Mouse (Mus musculus) hematopoietic stem cell, adult 5-6 weeks (primary cell): ENCODE data around the gene Armc7. TPM values are rescaled to one million over a fixed set of nuclear protein-coding genes. Genes with fewer than 3 reads are reported as not detected.

Experiments used
- ATAC-seq, 2 experiments: fragments of 125-278 bp in 1 of 2; replicated peaks in 1 of 2; 2 replicates each; pipeline ENCODE4 v1.8.0; 2016 to 2017; ENCODE audit warnings: inconsistent platforms in 2 of 2, mild to moderate bottlenecking in 2 of 2, moderate number of reproducible peaks in 2 of 2, low read depth in 1 of 2, moderate TSS enrichment in 1 of 2; ENCODE audit not compliant: low FRiP score in 2 of 2, poor library complexity in 2 of 2, severe bottlenecking in 2 of 2, insufficient read depth in 1 of 2, low TSS enrichment in 1 of 2
- total RNA-seq: library from RNA; stranded (forward); fragments of 172-1452, 232-1000 nt; gene quantifications from 2 replicates; pipeline ENCODE4 v1.2.3, GENCODE M21; 2017

Armc7 gene
- total RNA-seq = 14.7 and 14.9 TPM in 2 replicates

- ATAC-seq = peak; percentile 92
Measured at GRCm38 (mm10) chr11:115475025-115475757, at the start of gene Armc7. Armc7 (plus strand) TSS chr11:115475667.

DNA sequence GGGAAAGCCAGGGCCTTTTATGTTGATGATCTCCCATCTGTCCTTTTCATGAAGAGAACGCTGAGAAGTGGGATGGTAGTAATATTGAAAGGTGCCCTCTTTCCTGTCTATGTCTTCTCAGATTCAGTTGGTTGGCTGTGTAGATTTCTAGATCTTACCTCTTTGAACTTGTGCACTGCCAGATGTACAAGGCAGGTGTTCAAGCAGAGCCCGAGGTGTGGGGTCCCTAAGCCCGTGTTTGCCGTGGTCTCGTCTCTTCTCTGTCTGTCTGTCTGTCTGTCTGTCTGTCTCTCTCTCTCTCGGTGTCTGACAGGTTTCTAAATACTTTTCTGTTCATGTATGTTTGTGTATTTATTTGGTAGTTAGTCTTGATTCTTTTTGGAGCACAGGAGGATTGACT lies 49.8 kb upstream of the Armc7 start:
- no peak for ATAC-seq

GRCm38 (mm10) chr11:115427482-115428331 lies 47.8 kb upstream of the Armc7 start:
- ATAC-seq = peak; percentile 76 to 85

DNA sequence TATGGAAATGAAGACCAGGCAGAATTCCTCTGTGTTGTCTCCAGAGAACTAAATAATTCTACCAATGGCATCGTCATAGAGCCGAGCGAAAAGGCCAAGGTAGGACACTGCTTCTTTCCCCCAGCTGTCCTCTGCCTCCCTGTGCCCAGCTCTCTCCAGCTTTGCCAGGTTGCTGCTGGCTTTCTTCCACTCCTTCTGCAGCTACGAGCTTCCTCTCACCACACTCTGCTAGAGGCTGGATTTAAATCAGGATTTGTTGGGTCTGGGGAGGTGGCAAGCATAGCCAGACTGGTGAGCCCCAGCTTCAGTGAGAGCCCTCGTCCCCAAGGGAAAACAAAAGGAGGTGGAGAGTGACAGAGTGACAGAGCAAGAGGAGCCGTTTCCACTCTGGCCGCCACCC lies 46.2 kb upstream of the Armc7 start:
- no peak for ATAC-seq

DNA sequence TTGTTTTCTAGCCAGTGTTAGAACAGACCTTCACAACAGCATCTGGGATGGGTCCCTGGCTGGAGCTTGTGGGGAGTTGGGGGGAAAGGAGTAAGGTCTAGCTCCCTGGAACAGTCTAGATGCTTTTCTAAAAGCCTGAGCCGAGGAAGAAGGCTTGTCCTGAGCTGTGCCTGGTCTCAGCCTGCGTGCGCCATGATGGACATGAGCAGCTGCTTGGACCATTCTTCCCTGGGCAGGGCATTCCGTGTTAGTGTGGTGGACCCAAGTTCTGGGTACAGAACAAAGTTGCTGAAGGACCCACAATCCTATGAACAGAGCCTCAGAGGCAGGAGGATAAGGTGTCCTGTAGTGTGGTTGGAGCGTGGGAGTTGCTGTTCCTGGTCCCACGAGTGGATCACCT lies 44.9 kb upstream of the Armc7 start:
- ATAC-seq = no peak

GRCm38 (mm10) chr11:115432814-115433213 lies 42.7 kb upstream of the Armc7 start:
- no peak for ATAC-seq

- ATAC-seq = no peak
Measured at GRCm38 (mm10) chr11:115433342-115433741, 42.1 kb upstream of the Armc7 start.

DNA sequence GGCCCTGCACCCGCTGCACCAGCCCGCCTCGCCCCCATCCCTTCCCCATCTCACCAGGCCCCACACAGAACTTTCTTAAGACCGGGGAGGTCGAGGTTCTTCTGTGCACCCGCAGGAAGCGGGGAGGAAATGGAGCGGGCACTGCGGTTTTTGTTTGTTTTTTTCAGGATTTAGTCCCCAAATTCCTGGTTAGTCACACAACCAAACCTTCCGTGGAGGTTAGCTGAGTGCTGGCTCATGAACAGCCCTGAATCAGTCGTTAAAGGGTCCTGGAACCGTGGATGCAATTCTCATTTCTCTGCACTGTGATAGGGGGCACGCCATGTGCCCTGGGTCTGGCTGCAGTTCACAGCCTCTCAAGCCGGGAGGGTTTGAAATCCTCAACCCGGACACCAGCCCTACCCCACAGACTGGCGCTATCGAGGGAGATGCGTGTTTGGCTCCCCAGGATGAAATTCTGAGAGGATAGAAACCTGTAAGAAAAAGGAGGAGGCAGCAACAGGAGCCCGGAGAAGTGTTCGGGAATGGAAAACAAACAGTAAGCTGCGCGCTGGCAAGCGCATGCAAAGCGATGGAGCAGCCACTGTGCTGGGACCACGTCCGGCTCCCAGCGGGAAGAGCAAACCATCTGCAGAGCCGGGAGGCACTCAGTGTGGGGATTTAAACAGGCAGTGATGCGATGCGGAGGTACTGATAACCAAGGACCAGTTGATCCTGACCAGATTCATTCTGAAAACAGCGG lies 39.7 kb upstream of the Armc7 start:
- peak in 1 of 2 experiments; percentile 38; a peak in 2 of 4 replicates for ATAC-seq

GRCm38 (mm10) chr11:115437571-115438122 lies 37.8 kb upstream of the Armc7 start:
- ATAC-seq = no peak

DNA sequence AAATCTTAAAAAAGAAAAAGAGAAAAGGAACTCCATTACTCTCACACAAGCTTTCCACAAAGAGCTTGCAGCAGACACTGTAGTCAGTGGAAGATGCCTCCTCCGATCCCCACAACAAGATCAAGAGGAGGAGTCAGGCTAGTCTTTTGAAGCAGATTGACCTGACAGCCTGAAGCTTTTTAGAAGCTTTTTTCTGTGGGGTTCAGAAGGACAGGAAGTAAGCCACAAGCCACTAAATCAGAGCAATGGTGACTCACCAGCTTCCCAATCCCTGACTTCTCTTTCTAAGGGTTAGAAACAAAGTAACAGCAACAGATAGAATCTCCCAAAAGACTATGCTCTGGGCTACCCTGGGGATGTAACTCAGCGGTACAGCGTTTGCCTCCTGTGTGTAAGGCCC lies 36.1 kb upstream of the Armc7 start:
- ATAC-seq = no peak

- ATAC-seq = no peak
Measured at GRCm38 (mm10) chr11:115439906-115440595, 35.4 kb upstream of the Armc7 start, which contains the start of gene Trim80. Trim80 (plus strand) TSS chr11:115440545.

GRCm38 (mm10) chr11:115441417-115441816 lies 34.0 kb upstream of the Armc7 start:
- no peak for ATAC-seq

- no peak for ATAC-seq
Measured at GRCm38 (mm10) chr11:115446906-115447305, 28.6 kb upstream of the Armc7 start.

DNA sequence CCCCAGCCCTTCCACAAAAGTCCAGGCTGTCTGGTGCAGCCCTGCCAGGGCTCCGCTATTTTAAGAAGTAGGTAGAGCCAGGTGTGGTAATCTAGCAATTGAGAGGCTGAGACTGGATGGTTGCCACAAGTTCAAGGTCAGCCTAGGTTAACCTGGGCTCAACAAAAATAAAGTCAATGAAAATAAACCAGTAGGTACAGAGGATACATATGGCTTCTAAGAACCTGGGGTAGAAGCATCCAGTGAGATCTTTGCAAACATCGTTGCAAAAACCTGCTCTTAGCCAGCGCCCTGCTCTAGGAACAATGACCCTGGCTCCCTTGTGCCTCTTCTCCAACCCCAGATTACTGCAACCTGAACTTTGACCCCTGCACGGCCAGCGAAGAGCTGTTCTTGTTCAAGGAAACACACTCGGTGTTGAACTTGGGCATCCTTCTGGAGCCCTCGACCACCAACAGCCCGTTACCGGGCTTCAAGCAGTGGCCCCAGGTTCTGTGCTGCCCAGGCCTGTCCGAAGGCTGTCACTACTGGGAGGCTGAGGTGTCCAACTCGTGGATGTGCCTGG lies 28.1 kb upstream of the Armc7 start:
- no peak for ATAC-seq

DNA sequence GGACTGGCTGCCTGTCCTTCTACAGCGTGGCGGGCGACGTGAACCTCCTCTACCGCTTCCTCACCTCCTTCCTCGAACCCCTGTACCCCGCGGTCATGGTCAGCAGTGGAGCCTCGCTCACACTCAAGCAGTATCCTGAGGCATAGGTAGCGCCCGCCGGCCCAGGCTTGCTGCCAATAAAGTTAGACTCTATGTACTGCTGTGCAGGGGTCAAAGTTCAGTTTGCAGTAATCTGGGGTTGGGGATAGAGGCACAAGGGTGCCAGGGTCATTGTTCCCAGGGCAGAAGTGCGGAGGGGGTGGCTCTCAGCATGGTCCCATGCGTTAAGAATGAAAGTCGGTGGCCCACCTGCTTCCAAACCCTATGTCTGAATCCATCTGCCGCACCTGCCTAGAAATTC lies 27.4 kb upstream of the Armc7 start:
- ATAC-seq = no peak

DNA sequence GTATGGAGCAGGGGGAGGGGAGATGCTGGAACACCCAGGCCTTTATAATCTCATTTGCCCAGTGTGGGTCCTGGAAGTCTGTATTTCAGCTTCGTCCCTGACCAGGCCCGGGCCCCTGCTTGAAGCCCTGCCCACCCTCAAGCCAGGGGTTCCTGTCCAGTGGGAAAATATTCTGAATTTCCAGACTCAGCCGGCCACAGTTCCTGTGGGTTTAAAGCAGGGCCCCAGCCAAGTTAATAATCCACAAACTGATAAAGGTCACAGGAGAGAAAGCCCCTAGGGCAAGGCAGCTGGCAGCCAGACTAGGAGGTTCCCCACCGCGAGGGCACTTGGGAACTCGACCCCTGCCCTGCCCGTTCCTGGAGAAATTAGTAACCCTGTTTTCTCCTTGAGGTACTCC lies 26.5 kb upstream of the Armc7 start:
- ATAC-seq = no peak

DNA sequence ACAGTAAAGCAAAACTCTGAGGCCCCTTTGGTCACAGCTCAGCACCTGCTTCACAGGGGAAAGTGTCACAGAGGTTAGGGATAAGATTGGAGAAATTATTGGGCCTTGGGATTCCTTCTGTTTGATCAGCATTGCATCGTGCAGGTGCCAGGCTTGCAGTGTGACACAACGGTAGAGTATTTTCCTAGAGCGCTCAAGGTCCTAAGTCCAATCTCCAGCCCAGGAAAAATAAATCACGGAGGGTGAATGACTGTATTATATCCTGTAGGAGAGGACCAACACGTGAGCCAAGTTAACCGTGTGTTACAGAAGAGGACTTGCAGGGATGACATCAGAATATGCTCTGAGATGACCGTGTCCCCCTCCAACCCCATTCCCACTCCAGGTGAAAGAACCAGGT lies 25.3 kb upstream of the Armc7 start:
- no peak for ATAC-seq
